ENCODE assay signal across 8 mouse cellular contexts in the genomic region with DNA sequence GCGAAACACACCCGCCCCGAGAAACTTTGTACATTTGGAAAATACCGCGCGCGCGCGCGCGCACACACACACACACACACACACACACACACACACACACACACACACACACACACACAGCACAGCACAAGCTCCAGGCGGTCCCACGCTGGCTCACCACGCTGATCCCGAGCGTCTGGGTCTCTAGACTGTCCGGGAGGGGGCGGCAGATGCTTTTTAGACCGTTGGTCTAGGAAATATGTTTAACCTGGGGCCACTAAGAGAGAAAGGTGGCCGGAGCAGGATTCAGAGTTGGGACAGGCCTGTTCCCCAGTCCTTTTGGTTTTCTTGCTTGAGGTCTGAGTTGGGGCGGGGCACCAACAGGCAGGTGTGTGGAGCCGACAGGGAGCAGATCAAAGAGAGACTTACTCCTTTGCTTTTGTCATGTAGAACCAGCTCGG. TPM values are rescaled to one million over a fixed set of nuclear protein-coding genes. Genes with fewer than 3 reads are reported as not detected.
DNase-seq lines count a peak whose midpoint lies in the region; ATAC-seq lines count a peak whose summit lies in the region.

No protein-coding gene starts in this region.

- intact Hi-C loops in left cerebral cortex, postnatal 4 days (cut with DNase I), result loop anchor here (10.0 kb wide), 1 partner anchor 824 kb away; no protein-coding TSS in a partner anchor

- H3K27me3 ChIP-seq in lung, embryonic 16.5 days (ENCODE audit: control insufficient read depth, insufficient read depth, low read depth, low read length), result no peaks in the 10 kb centered on the region

- no peaks in the 10 kb centered on the region for H3K9me3 ChIP-seq in lung, embryonic 16.5 days (ENCODE audit: control insufficient read depth, low read length)

- peaks cover 27% of the 10 kb centered on the region for H3K4me1 ChIP-seq in lung, embryonic 16.5 days (replicated peaks; ENCODE audit: control insufficient read depth, insufficient read depth, low read length)

- peak overlapping the region; percentile 52 for H3K9ac ChIP-seq in lung, embryonic 16.5 days (ENCODE audit: low read length)

- peak; percentile 67 for DNase-seq in left cerebral cortex, postnatal 4 days
- DNase-seq in left cerebral cortex, adult 8-10 months (ENCODE audit: low spot score in 2 of 2), result no peak
- DNase-seq in brain, adult 2 months (ENCODE audit: low read depth, low spot score), result peak; percentile 65
- DNase-seq in kidney, adult 8-10 months, result peak; percentile 57 to 80
- DNase-seq in retina, postnatal 1 day, result peak; percentile 87

- H3K4me3 ChIP-seq in lung, embryonic 16.5 days (ENCODE audit: low read length), result peak overlapping the region; percentile 42

- 3% methylated on average over 23 of the region's 23 CpGs for WGBS in lung, embryonic 16.5 days

- no peaks in the 10 kb centered on the region for H3K36me3 ChIP-seq in lung, embryonic 16.5 days (ENCODE audit: control insufficient read depth, insufficient read depth, low read length)

- peak overlapping the region; percentile 77 for H3K4me2 ChIP-seq in lung, embryonic 16.5 days (ENCODE audit: low read depth, low read length)

- H3K27ac ChIP-seq in lung, embryonic 16.5 days (ENCODE audit: low read length), result no peak overlapping the region

- ATAC-seq in granulocyte monocyte progenitor cell, adult 5-6 weeks (replicated peaks; ENCODE audit: poor library complexity, severe bottlenecking), result peak; percentile 25
- peak; percentile 69 for ATAC-seq in lung, embryonic 16.5 days (ENCODE audit: low read depth)
- ATAC-seq in monocyte, adult 5-6 weeks (replicated peaks; ENCODE audit: insufficient number of reproducible peaks, low FRiP score, low TSS enrichment, poor library complexity, severe bottlenecking), result no peak

RNA-seq across cellular contexts. Expression of a gene that starts 30.4 kb away (rescaled TPM):
- 10 to 100 TPM; 28.0 to 28.5 TPM for total RNA-seq in left cerebral cortex, postnatal 4 days (2021)
- total RNA-seq in left cerebral cortex, adult 8-10 months (2022), result 10 to 100 TPM; 31.1 to 35.0 (median 32.7) TPM
- 29.0 and 34.6 TPM in 2 replicates for total RNA-seq in granulocyte monocyte progenitor cell, adult 5-6 weeks (2014; fragmentation: Nextera tagmentation)
- 43.6 and 43.7 TPM in 2 replicates for total RNA-seq in granulocyte monocyte progenitor cell, adult 5-6 weeks (2017)
- polyA plus RNA-seq in lung, embryonic 16.5 days (2015; fragmentation: Nextera tagmentation; extraction: Ambion mirVana), result 4.0 and 4.5 TPM in 2 replicates
- 36.9 to 41.1 TPM (median 37.0 TPM) in 3 replicates for total RNA-seq in monocyte, adult 5-6 weeks (2017)

RNA-seq across cellular contexts. Expression of a gene that starts 31.6 kb away (rescaled TPM):
- 10 to 100 TPM; 39.5 to 40.2 TPM for total RNA-seq in left cerebral cortex, postnatal 4 days (2021)
- total RNA-seq in left cerebral cortex, adult 8-10 months (2022), result 10 to 100 TPM; 41.3 to 48.9 (median 44.7) TPM
- 58.4 and 62.3 TPM in 2 replicates for total RNA-seq in granulocyte monocyte progenitor cell, adult 5-6 weeks (2014; fragmentation: Nextera tagmentation)
- 75.4 and 85.1 TPM in 2 replicates for total RNA-seq in granulocyte monocyte progenitor cell, adult 5-6 weeks (2017)
- polyA plus RNA-seq in lung, embryonic 16.5 days (2015; fragmentation: Nextera tagmentation; extraction: Ambion mirVana), result 43.4 and 46.4 TPM in 2 replicates
- 117 to 140 TPM (median 127 TPM) in 3 replicates for total RNA-seq in monocyte, adult 5-6 weeks (2017)

Comparison
In these comparisons a context has a peak if more than half of its experiments do, and no peak if none do; other contexts are left out.
1. DNase-seq: peak in left cerebral cortex, postnatal 4 days (single experiment), brain, adult 2 months (single experiment), kidney, adult 8-10 months (2 of 2) and retina, postnatal 1 day (single experiment); none in left cerebral cortex, adult 8-10 months (0 of 2).